Mouse (Mus musculus) MEL (cell line): ENCODE data around the gene Hprt.
A peak's percentile ranks its signal among the peaks of the same experiment; 100 is the strongest.
"Not testable (repeated sequence)": the region's sequence is repeated elsewhere in the genome, so short reads cannot be mapped to it uniquely, and the experiment has no call there.

Experiments used
- CTCF ChIP-seq, 3 experiments: IDR thresholded peaks in 2 of 3; conservative IDR thresholded peaks in 1 of 3; 2 replicates each; pipeline ENCODE4 v1.5.1; 2011 to 2012; ENCODE audit warnings: low read length in 3 of 3, low read depth in 2 of 3, mild to moderate bottlenecking in 2 of 3, improper control_type of control experiment in 1 of 3, inconsistent platforms in 1 of 3, mixed read lengths in 1 of 3, moderate library complexity in 1 of 3; ENCODE audit not compliant: control insufficient read depth in 1 of 3, insufficient read depth in 1 of 3, poor library complexity in 1 of 3, severe bottlenecking in 1 of 3
- EP300 ChIP-seq, 2 experiments: IDR thresholded peaks; 2 replicates each; pipeline ENCODE4 v1.6.1; 2011; ENCODE audit warnings: improper control_type of control experiment in 2 of 2, low read length in 2 of 2, low read depth in 1 of 2, mild to moderate bottlenecking in 1 of 2
- POLR2A ChIP-seq, 2 experiments: IDR thresholded peaks; 2 replicates each; pipeline ENCODE4 v1.6.1; 2011 to 2012; ENCODE audit warnings: low read length in 2 of 2, mild to moderate bottlenecking in 2 of 2, control low read depth in 1 of 2, improper control_type of control experiment in 1 of 2, low read depth in 1 of 2, moderate library complexity in 1 of 2; ENCODE audit not compliant: control insufficient read depth in 1 of 2, insufficient read depth in 1 of 2, poor library complexity in 1 of 2
- POLR2AphosphoS5 ChIP-seq: IDR thresholded peaks from 2 replicates; pipeline ENCODE4 v1.6.1; 2012; ENCODE audit warnings: low read depth, borderline replicate concordance, mild to moderate bottlenecking, inconsistent platforms, low read length, moderate library complexity, mixed read lengths

GRCm38 (mm10) chrX:53024268-53024667, 36.3 kb downstream of the Hprt start:
- TF ChIP-seq POLR2A (IDR thresholded peaks at IDR 0.05; ENCODE audit: control insufficient read depth in 1 of 2, insufficient read depth in 1 of 2, low read depth in 1 of 2, low read length in 2 of 2, poor library complexity in 1 of 2); EP300 (IDR thresholded peaks at IDR 0.05; ENCODE audit: low read depth in 1 of 2, low read length in 2 of 2); POLR2AphosphoS5: not testable (repeated sequence)
- peak in 1 of 3 experiments; percentile 25; a peak in 2 of 6 replicates for TF ChIP-seq CTCF (IDR thresholded peaks at IDR 0.05 in 2 of 3, conservative IDR thresholded peaks at IDR 0.05 in 1 of 3; ENCODE audit: control insufficient read depth in 1 of 3, insufficient read depth in 1 of 3, low read depth in 2 of 3, low read length in 3 of 3, poor library complexity in 1 of 3, severe bottlenecking in 1 of 3)
